Mouse (Mus musculus): Measurements from ENCODE around the gene Gtdc1. TPM values are rescaled to one million over a fixed set of nuclear protein-coding genes. Genes with fewer than 3 reads are reported as not detected.

The Gtdc1 gene
- polyA plus RNA-seq, 1 experiment from 2014 or later = 17.3 TPM

DNA sequence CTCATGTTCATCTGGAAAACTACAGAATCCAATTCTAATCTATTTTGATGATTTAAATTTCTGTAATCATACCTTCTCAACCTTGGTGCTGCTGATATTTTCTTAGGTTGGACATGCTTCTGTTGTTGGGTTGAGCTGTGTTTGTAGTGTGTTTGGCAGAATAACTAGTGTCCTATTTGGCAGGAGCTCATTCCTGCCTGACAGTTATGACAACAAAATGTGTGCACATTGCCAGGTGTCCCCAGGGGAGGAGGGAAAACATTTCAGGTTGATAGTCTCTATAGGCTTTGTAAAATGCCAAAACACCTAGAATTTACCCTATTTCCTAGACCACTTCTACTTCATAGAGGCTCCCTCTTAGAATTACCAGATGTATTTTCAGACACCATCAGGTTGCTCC is 343.4 kb downstream of the Gtdc1 start:
- H3K36me3 ChIP-seq (ENCODE audit: control insufficient read depth, insufficient read depth, low read length) = no peaks in the 10 kb centered on the region
- no peak for ATAC-seq (ENCODE audit: low FRiP score)

DNA sequence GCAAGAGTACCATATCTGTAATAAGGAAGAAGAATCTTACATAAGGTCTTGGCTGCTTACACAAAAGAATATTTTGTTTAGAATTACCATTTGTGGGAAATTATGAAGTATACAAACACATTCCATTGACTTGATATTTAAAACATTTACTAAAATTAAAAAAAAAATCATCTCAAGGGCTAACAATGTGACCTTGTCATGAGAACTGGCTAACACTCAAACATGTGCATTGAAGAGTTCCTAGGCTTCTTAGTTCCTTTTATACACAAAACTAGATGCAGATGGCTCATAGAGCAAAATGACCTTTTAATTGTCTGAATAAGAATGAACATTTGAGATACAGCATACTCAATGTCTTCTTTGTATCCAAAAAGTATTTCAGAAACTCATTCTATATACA is 344.0 kb downstream of the Gtdc1 start:
- H3K9ac ChIP-seq (ENCODE audit: low read depth, low read length) = no peak overlapping the region
- no peaks in the 10 kb centered on the region for H3K27me3 ChIP-seq (ENCODE audit: control insufficient read depth, insufficient read depth, low read length)
- DNase-seq (ENCODE audit: low spot score) (no peak), ATAC-seq (ENCODE audit: low FRiP score) (no peak)
- H3K27ac ChIP-seq (ENCODE audit: low read depth, low read length) = no peak overlapping the region
- H3K4me1 ChIP-seq (replicated peaks; ENCODE audit: control insufficient read depth, insufficient read depth, low read length) = no peaks in the 10 kb centered on the region
- H3K4me2 ChIP-seq (replicated peaks; ENCODE audit: low read depth, low read length) = no peak overlapping the region
- no peak overlapping the region for H3K4me3 ChIP-seq (ENCODE audit: low read depth, low read length)
- no peaks in the 10 kb centered on the region for H3K9me3 ChIP-seq (ENCODE audit: control insufficient read depth, low read length)
- H3K36me3 ChIP-seq (ENCODE audit: control insufficient read depth, insufficient read depth, low read length) = no peaks in the 10 kb centered on the region

More for the DNA sequence above, 343.4 kb downstream of the Gtdc1 start:
- Histone ChIP-seq H3K9ac (ENCODE audit: low read depth, low read length) (no peak overlapping the region), H3K27me3 (ENCODE audit: control insufficient read depth, insufficient read depth, low read length) (no peaks in the 10 kb centered on the region), H3K27ac (ENCODE audit: low read depth, low read length) (no peak overlapping the region), H3K9me3 (ENCODE audit: control insufficient read depth, low read length) (no peaks in the 10 kb centered on the region), H3K4me3 (ENCODE audit: low read depth, low read length) (no peak overlapping the region), H3K4me2 (replicated peaks; ENCODE audit: low read depth, low read length) (no peak overlapping the region), H3K4me1 (replicated peaks; ENCODE audit: control insufficient read depth, insufficient read depth, low read length) (no peaks in the 10 kb centered on the region)
- no peak for DNase-seq (ENCODE audit: low spot score)

DNA sequence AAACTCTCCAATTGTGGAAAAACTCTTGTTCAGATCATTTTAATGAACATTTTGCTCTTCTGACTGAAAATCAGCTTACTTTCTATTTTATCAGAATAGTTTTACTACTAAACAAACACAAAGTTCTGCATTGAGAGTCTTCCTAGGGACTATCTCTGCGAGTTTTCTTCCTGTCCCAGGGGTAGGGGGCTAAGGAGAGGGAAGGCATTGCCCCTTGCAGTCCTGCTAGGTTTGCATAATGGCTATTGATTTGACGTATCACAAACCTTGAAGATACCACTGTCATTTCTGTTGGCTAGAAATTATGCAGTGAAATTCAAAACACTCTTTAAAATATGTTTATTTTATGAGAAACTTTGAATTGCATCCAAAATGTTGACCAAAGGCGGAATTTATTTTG is 355.6 kb downstream of the Gtdc1 start:
- Histone ChIP-seq H3K9ac (ENCODE audit: low read depth, low read length) (no peak overlapping the region), H3K36me3 (ENCODE audit: control insufficient read depth, insufficient read depth, low read length) (no peaks in the 10 kb centered on the region), H3K27me3 (ENCODE audit: control insufficient read depth, insufficient read depth, low read length) (no peaks in the 10 kb centered on the region), H3K4me3 (ENCODE audit: low read depth, low read length) (no peak overlapping the region), H3K27ac (ENCODE audit: low read depth, low read length) (no peak overlapping the region), H3K4me2 (replicated peaks; ENCODE audit: low read depth, low read length) (no peak overlapping the region), H3K4me1 (replicated peaks; ENCODE audit: control insufficient read depth, insufficient read depth, low read length) (no peaks in the 10 kb centered on the region), H3K9me3 (ENCODE audit: control insufficient read depth, low read length) (no peaks in the 10 kb centered on the region)
- WGBS = 50% methylated on average over 3 of the region's 3 CpGs
- DNase-seq (ENCODE audit: low spot score) (no peak), ATAC-seq (ENCODE audit: low FRiP score) (no peak)

DNA sequence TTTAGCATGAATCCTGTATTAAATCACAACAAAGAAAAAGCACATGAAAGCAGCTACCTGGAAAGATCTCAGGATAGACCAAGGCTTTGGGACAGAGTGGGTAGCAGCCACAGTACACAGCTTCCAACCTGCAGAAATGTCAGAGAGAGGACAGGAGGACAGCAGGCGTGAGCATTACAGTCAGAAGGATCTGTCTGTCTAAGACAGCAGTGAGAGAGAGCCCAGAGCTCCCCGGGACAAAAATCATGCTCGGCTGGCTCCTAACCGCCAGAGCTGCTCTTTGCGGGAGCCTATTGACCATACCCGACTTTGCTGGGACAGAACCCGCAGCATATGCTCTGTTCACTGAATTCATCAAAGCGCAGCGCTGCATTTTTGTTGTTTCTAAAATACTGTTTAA is 356.3 kb downstream of the Gtdc1 start:
- no peak overlapping the region for H3K4me2 ChIP-seq (replicated peaks; ENCODE audit: low read depth, low read length)
- H3K36me3 ChIP-seq (ENCODE audit: control insufficient read depth, insufficient read depth, low read length) = no peaks in the 10 kb centered on the region
- no peak overlapping the region for H3K4me3 ChIP-seq (ENCODE audit: low read depth, low read length)
- H3K4me1 ChIP-seq (replicated peaks; ENCODE audit: control insufficient read depth, insufficient read depth, low read length) = no peaks in the 10 kb centered on the region
- WGBS = 36% methylated on average over 9 of the region's 9 CpGs
- H3K27ac ChIP-seq (ENCODE audit: low read depth, low read length) = no peak overlapping the region
- ATAC-seq (ENCODE audit: low FRiP score) = peak; percentile 17; the same call in 1 of the 2 replicates
- H3K27me3 ChIP-seq (ENCODE audit: control insufficient read depth, insufficient read depth, low read length) = no peaks in the 10 kb centered on the region
- H3K9me3 ChIP-seq (ENCODE audit: control insufficient read depth, low read length) = no peaks in the 10 kb centered on the region
- peak; percentile 21 for DNase-seq (ENCODE audit: low spot score)
- no peak overlapping the region for H3K9ac ChIP-seq (ENCODE audit: low read depth, low read length)

DNA sequence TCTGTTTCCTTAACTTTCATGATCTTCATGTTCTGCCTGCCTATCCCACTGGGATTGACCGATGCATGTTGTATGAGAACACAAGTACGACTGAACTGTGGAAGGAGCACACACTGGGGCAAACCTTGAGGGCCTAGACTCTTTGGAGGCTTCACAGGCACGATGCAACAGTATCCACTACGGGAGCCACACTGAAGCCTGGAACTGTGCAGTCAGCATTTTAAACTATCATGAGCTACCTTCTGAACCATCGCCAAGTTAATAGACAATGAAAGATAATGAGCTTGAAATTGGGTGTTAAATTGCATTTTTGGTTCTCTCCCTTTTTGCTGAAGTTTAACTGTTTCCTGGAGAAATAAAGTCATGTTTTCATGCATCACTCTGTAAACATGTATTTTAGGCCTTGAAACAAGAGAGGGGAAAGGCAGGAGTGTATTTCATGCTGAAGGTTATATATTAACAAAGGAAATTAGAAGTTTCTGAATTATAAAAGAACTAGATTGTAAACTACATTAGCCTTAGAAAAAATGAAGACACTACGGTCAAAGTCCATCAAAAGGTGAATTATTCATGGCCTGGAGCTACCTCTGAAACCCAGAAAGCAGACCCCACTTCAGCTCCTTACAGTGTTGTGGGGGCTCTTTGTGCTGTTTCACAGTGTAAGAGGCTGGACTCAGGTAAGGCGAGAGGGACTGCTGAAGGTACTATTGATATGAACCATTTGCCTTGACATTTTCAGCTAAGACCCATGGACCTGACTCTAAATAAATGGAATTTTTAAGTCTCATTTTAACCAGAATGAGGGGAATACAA is 358.1 kb downstream of the Gtdc1 start:
- Histone ChIP-seq H3K9ac (ENCODE audit: low read depth, low read length) (no peak overlapping the region), H3K9me3 (ENCODE audit: control insufficient read depth, low read length) (no peaks in the 10 kb centered on the region), H3K27ac (ENCODE audit: low read depth, low read length) (no peak overlapping the region), H3K36me3 (ENCODE audit: control insufficient read depth, insufficient read depth, low read length) (no peaks in the 10 kb centered on the region), H3K4me1 (replicated peaks; ENCODE audit: control insufficient read depth, insufficient read depth, low read length) (no peaks in the 10 kb centered on the region), H3K4me2 (replicated peaks; ENCODE audit: low read depth, low read length) (no peak overlapping the region), H3K4me3 (ENCODE audit: low read depth, low read length) (no peak overlapping the region), H3K27me3 (ENCODE audit: control insufficient read depth, insufficient read depth, low read length) (no peaks in the 10 kb centered on the region)
- WGBS = 73% methylated on average over 7 of the region's 7 CpGs
- ATAC-seq (ENCODE audit: low FRiP score) (no peak), DNase-seq (ENCODE audit: low spot score) (no peak)

DNA sequence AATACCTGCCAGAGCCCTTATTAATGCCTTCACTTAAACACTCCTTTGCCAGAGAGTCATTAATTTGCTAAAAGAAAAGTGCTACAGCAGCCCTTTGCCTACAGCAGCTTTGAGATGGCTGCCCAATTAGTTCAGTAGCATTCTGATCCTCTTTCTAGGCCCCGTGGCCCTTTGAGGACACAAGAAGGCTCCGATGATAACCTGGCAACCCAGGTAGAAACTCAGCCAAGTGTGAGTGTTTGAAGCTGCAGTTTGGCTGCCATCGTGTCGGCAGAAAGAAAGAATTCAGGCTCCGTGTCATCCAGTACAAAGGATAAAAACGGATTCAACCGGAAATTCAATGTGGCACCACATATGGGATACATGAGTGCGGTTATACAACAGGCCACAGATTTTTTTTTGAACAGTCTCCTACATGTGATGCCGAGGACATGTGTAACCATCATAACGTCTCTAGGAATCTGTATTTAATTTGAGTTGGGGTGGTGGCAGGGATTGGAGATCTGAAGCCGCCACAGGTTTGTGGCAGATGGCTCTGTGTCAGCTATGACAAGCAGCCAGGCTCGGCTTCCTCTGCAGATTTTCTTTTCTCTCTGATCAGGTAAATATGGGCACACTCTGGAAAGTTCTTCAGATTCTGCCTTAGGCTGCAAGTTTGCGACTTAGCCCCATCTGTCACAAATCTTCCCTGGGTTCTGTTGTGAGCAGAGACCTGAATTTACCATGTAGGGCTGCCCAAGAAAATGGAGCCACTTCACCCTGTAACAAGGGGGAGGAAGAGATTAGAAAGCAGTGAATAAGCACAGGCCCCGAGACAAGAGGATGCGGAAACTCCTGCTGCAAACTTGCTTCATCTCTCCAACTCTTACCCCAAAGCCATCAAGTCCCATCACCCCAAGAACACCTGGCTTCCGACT is 362.4 kb downstream of the Gtdc1 start:
- H3K9ac ChIP-seq (ENCODE audit: low read depth, low read length) = no peak overlapping the region
- H3K27ac ChIP-seq (ENCODE audit: low read depth, low read length) = no peak overlapping the region
- no peak for ATAC-seq (ENCODE audit: low FRiP score)
- DNase-seq (ENCODE audit: low spot score) = no peak
- H3K27me3 ChIP-seq (ENCODE audit: control insufficient read depth, insufficient read depth, low read length) = no peaks in the 10 kb centered on the region
- no peaks in the 10 kb centered on the region for H3K4me1 ChIP-seq (replicated peaks; ENCODE audit: control insufficient read depth, insufficient read depth, low read length)
- 90% methylated on average over 16 of the region's 16 CpGs for WGBS
- H3K4me3 ChIP-seq (ENCODE audit: low read depth, low read length) = no peak overlapping the region
- H3K4me2 ChIP-seq (replicated peaks; ENCODE audit: low read depth, low read length) = no peak overlapping the region
- no peaks in the 10 kb centered on the region for H3K36me3 ChIP-seq (ENCODE audit: control insufficient read depth, insufficient read depth, low read length)
- H3K9me3 ChIP-seq (ENCODE audit: control insufficient read depth, low read length) = no peaks in the 10 kb centered on the region

DNA sequence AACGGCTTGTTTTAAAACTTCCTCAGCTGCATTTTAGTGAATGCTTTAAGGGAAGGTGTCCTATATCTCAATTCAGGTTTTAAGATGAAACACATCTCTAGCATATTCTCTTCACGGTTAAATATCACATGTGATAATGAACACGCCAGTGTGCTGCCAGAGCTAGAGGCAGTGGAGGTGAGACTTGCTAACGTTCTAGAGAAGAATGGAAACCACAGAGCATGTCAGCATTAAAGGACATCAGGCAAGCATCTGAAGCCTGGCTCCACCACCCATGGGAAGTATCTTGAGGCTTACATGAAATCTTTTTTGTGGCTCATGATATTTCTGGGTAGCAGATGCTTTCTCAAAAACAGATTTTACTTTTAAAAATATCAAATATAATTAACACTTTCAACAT is 365.7 kb downstream of the Gtdc1 start:
- no peak overlapping the region for H3K4me2 ChIP-seq (replicated peaks; ENCODE audit: low read depth, low read length)
- no peak for ATAC-seq (ENCODE audit: low FRiP score)
- H3K27ac ChIP-seq (ENCODE audit: low read depth, low read length) = no peak overlapping the region
- H3K4me3 ChIP-seq (ENCODE audit: low read depth, low read length) = no peak overlapping the region
- no peaks in the 10 kb centered on the region for H3K27me3 ChIP-seq (ENCODE audit: control insufficient read depth, insufficient read depth, low read length)
- H3K4me1 ChIP-seq (replicated peaks; ENCODE audit: control insufficient read depth, insufficient read depth, low read length) = no peaks in the 10 kb centered on the region
- no peak for DNase-seq (ENCODE audit: low spot score)
- no peaks in the 10 kb centered on the region for H3K36me3 ChIP-seq (ENCODE audit: control insufficient read depth, insufficient read depth, low read length)
- no peaks in the 10 kb centered on the region for H3K9me3 ChIP-seq (ENCODE audit: control insufficient read depth, low read length)
- H3K9ac ChIP-seq (ENCODE audit: low read depth, low read length) = no peak overlapping the region
- 88% methylated on average over 4 of the region's 4 CpGs for WGBS

DNA sequence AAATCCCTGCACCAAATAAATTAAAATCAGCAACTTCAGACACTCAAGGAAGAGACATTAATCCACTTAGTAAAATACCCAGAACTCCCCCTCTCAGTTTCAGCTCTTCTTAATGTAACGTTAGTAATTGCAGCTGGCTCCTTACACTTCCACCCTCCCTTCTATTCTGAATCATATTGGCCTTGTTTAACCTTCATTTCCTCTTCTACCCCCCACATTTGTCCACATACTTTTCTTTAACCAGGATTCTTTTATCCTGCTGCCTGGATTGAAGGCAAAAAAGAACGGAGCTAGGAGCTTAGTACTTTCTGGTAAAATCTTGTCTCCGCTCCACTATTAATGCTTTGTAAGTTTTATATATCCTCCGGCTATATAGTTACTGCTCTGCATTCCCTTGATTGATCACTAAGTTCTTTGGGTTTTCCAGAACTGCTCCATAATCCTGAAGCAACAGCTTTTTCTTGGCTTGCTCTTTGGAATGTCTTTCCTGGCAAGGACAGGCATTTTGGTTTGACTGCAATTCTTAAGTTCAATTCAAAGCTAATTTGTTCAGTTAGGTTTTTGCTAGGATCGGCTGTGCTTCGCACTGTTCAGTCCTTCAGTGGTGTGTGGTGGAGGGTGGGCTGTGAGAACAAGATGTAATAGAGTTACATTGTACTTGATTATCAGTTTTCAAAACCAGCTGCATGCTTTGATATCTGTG is 368.1 kb downstream of the Gtdc1 start:
- Histone ChIP-seq H3K4me3 (ENCODE audit: low read depth, low read length) (no peak overlapping the region), H3K9me3 (ENCODE audit: control insufficient read depth, low read length) (no peaks in the 10 kb centered on the region), H3K27me3 (ENCODE audit: control insufficient read depth, insufficient read depth, low read length) (no peaks in the 10 kb centered on the region), H3K4me1 (replicated peaks; ENCODE audit: control insufficient read depth, insufficient read depth, low read length) (no peaks in the 10 kb centered on the region), H3K27ac (ENCODE audit: low read depth, low read length) (no peak overlapping the region), H3K9ac (ENCODE audit: low read depth, low read length) (no peak overlapping the region), H3K36me3 (ENCODE audit: control insufficient read depth, insufficient read depth, low read length) (no peaks in the 10 kb centered on the region), H3K4me2 (replicated peaks; ENCODE audit: low read depth, low read length) (no peak overlapping the region)
- DNase-seq (ENCODE audit: low spot score) (no peak), ATAC-seq (ENCODE audit: low FRiP score) (no peak)
- 77% methylated on average over 6 of the region's 6 CpGs for WGBS

Data from hindbrain, embryonic 11.5 days (tissue).